Mouse (Mus musculus): ENCODE measurements around the gene Epn3.

- TF ChIP-seq POLR2A (IDR thresholded peaks at IDR 0.05; ENCODE audit: control insufficient read depth, low read depth, low read length) (no peak), CTCF (IDR thresholded peaks at IDR 0.05; ENCODE audit: control insufficient read depth, insufficient read depth, insufficient replicate concordance, low read depth, low read length) (no peak)
Measured at GRCm38 (mm10) chr11:94499035-94499434, 739 bp downstream of the Epn3 start.
